Mouse (Mus musculus) heart, postnatal 0 days (tissue): ENCODE results near the gene Gm14412.
"Not testable (repeated sequence)": the region's sequence is repeated elsewhere in the genome, so short reads cannot be mapped to it uniquely, and the experiment has no call there.

Experiments
- CTCF ChIP-seq: IDR thresholded peaks from 2 replicates; pipeline ENCODE4 v1.5.1; 2016; ENCODE audit warnings: antibody characterized with exemption, control low read depth, low read depth
- EP300 ChIP-seq: IDR thresholded peaks from 2 replicates; pipeline ENCODE4 v1.6.1; 2016; ENCODE audit warnings: antibody characterized with exemption, low read depth

GRCm38 (mm10) chr2:177304980-177305379, 19.1 kb downstream of the Gm14412 start:
- TF ChIP-seq CTCF, EP300: not testable (repeated sequence)
